In the genomic region with DNA sequence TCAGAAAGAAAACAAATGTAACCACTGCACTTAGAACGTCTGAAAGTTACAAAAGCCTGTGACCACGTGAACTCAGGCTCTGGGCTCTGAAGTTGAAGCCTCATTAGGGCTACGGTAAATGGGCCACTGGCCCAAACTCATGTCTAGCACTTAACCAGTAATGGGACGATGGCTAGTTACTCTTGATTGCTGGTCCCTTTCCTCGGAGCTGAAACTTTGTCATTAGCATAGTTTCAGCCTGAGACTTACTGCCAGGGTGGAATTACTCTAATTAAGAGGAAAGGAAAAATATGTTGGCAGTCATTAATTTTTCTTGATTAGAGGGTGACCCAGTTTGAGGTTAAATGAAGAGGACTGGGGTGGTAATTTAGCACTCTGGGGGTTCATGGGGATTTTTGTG, we compare ENCODE assay signal across 15 mouse cellular contexts.
"Had no signal": no experiment of that assay in that cellular context is flagged by ENCODE, and none has a peak within 500 bp of the region (broad histone marks: within the 10 kb centered on the region; RNA-seq: fewer than 3 reads in every experiment).

No protein-coding gene starts in this region.

- H3K27ac ChIP-seq: limb, embryonic 12.5 days; liver, embryonic 13.5 days; lung, embryonic 15.5 days; macrophage; stomach, embryonic 15.5 days had no signal

- H3K36me3 ChIP-seq: limb, embryonic 12.5 days; liver, embryonic 13.5 days; lung, embryonic 15.5 days; stomach, embryonic 15.5 days had no signal

- H3K4me1 ChIP-seq: liver, embryonic 13.5 days; lung, embryonic 15.5 days; megakaryocyte, embryonic 14.5 days; stomach, embryonic 15.5 days had no signal

- H3K9ac ChIP-seq: limb, embryonic 12.5 days; liver, embryonic 13.5 days; liver, postnatal 0 days; lung, embryonic 15.5 days; stomach, embryonic 15.5 days had no signal

- H3K4me3 ChIP-seq: limb, embryonic 12.5 days; liver, embryonic 13.5 days; lung, embryonic 15.5 days; megakaryocyte, embryonic 14.5 days; stomach, embryonic 15.5 days had no signal

- H3K4me2 ChIP-seq: limb, embryonic 12.5 days; liver, embryonic 13.5 days; lung, embryonic 15.5 days; midbrain, embryonic 11.5 days; stomach, embryonic 15.5 days had no signal

- ATAC-seq: liver, postnatal 0 days; midbrain, embryonic 16.5 days had no signal

- H3K9me3 ChIP-seq: limb, embryonic 12.5 days; liver, embryonic 13.5 days; lung, embryonic 15.5 days; stomach, embryonic 15.5 days had no signal

- H3K27me3 ChIP-seq: limb, embryonic 12.5 days; liver, embryonic 13.5 days; lung, embryonic 15.5 days; megakaryocyte, embryonic 14.5 days; stomach, embryonic 15.5 days had no signal

- DNase-seq: kidney, adult 11 months; liver; liver, embryonic 13.5 days; liver, postnatal 0 days; lung, postnatal 14 days; right cerebral cortex, postnatal 14 days; thymus, adult 2 months; thymus, postnatal 25 days had no signal
